Mouse (Mus musculus) B cell, adult 62 days (primary cell): ENCODE data around the gene Dynlt1a. TPM values are rescaled to one million over a fixed set of nuclear protein-coding genes. Genes with fewer than 3 reads are reported as not detected.

Source experiments
- total RNA-seq: library from RNA; stranded (reverse); gene quantifications from 4 replicates; pipeline ENCODE4 v1.2.4, GENCODE M21; 2023

Dynlt1a gene
- total RNA-seq, result 4.1 to 6.5 TPM (median 6.2 TPM) in 4 replicates

GRCm38 (mm10) chr17:6317339-6317985 is at the start of gene Dynlt1a:
Gene Dynlt1a (minus strand): TSS chr17:6317500.

GRCm38 (mm10) chr17:6256400-6257069 is 60.8 kb downstream of the Dynlt1a start, which contains the start of gene Tmem181a:
Gene Tmem181a (plus strand): TSS chr17:6256860.

Other genes starting within 250 kb of the Dynlt1a start
- 8.0 to 13.8 TPM (median 9.3 TPM) in 4 replicates for gene Serac1, start 237.8 kb downstream of the Dynlt1a start, total RNA-seq
- gene Gtf2h5, start 237.7 kb downstream of the Dynlt1a start, total RNA-seq, result 58.7 to 62.8 TPM (median 59.2 TPM) in 4 replicates
- gene Tulp4, start 211.1 kb downstream of the Dynlt1a start, total RNA-seq, result 65.8 to 72.6 TPM (median 68.2 TPM) in 4 replicates
- gene Tmem181a, start 60.6 kb downstream of the Dynlt1a start, total RNA-seq, result 1.9 to 2.7 TPM (median 2.4 TPM) in 4 replicates
- gene Dynlt1b, start 112.6 kb upstream of the Dynlt1a start, total RNA-seq, result 80.9 to 89.4 TPM (median 83.0 TPM) in 4 replicates